Mouse (Mus musculus): ENCODE measurements around the gene Cbarp.

- no peak for TF ChIP-seq CTCF (IDR thresholded peaks at IDR 0.05; ENCODE audit: extremely low read depth, insufficient read depth, low read length)
- no peak for TF ChIP-seq POLR2A (IDR thresholded peaks at IDR 0.05; ENCODE audit: extremely low read depth, insufficient read depth, low read length)
These were observed 33.0 kb downstream of the Cbarp start for GRCm38 (mm10) chr10:80107678-80108077.
